Mouse (Mus musculus) G1E-ER4 (cell line): ENCODE data around the gene Lgmn. TPM values are rescaled to one million over a fixed set of nuclear protein-coding genes. Genes with fewer than 3 reads are reported as not detected.

Experiments used
- GATA1 ChIP-seq: IDR thresholded peaks from one replicate; pipeline ENCODE4 v1.8.0; 2012; ENCODE audit warnings: low read length, inconsistent platforms
- polyA plus RNA-seq: library from polyadenylated mRNA; stranded (reverse); fragments of >175 nt; gene quantifications from 2 replicates; pipeline ENCODE4 v1.2.3, GENCODE M21; 2012

Lgmn gene
- polyA plus RNA-seq, 1 experiment, result 2.7 TPM

GRCm38 (mm10) chr12:102345031-102345815 lies 94.4 kb downstream of the Lgmn start:
- TF ChIP-seq GATA1, result no peak

Other genes with a start within 250 kb of the Lgmn start
- gene Rin3, start 156.8 kb downstream of the Lgmn start, polyA plus RNA-seq, result 0.03 and 0.06 TPM in 2 replicates
- gene Golga5, start 29.3 kb upstream of the Lgmn start, polyA plus RNA-seq, result 6.9 and 8.3 TPM in 2 replicates
- gene Chga, start 115.2 kb upstream of the Lgmn start, polyA plus RNA-seq, result not detected in 2 replicates